Mouse (Mus musculus): Measurements from ENCODE around the gene Iqcc. TPM values are rescaled to one million over a fixed set of nuclear protein-coding genes. Genes with fewer than 3 reads are reported as not detected.

Gene Iqcc
- total RNA-seq, 2 experiments from 2014 or later: 25.9 to 27.2 TPM

DNA sequence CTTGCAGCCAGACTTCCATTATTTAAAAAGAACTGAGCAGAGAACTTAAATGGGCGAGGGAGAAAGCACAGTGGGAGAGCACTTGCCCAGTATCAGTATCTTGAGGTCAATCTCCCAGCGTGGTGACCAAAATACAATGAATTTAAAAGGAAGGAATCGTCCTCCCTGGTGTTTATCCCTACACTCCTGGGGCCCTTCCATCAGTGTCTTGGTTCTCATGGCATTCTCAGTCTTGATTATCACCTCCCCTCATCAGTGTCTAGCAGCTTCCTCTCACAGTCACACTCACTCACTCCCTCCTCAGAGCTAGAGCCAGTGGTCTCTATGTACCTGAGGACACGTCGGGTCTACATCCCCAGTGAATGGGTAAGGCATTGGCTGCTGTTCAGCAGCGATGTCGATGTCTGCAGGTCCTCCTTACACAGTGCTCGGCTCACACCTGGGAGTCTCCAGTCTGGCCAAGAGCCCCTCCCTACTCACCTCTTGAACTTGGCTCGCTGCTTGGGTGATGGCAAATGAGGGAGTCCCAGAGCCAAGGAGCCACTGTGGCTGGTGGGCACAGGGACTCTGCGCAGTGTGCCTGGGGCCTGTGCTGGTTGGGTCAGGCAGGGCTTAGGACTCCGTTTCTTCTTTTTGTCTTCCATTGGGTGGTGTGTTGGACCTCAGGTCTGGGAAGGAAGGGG lies 3.4 kb upstream of the Iqcc start:
- no peak for DNase-seq (ENCODE audit: low spot score in 2 of 2)

DNA sequence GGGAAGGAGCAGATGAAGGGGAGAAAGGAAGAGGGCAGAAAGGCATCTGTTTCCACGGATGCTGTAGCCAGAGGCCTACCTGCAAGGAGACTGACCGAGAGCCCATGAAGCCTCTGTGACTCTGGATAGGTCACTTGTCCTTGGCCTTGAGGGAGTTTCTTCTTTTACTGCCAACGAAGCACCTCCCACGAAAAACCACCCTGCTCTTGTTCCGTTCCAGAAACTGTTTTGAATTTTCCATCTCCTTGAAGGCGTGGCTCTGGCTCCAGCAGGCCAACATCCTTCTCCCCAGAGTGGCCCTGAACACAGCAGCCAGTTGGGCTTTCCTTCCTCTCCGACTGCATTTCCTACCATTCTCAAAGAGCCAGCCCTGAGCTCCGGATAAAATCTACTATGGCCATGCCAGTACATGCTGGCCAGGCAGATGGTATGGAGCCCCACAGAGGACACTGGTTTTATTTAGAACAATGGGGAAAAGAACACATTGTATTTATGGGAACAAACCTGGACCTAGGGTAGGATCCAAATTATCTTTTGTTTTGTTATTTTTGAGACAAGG lies 2.5 kb upstream of the Iqcc start:
- no peak for DNase-seq (ENCODE audit: low spot score in 2 of 2)

DNA sequence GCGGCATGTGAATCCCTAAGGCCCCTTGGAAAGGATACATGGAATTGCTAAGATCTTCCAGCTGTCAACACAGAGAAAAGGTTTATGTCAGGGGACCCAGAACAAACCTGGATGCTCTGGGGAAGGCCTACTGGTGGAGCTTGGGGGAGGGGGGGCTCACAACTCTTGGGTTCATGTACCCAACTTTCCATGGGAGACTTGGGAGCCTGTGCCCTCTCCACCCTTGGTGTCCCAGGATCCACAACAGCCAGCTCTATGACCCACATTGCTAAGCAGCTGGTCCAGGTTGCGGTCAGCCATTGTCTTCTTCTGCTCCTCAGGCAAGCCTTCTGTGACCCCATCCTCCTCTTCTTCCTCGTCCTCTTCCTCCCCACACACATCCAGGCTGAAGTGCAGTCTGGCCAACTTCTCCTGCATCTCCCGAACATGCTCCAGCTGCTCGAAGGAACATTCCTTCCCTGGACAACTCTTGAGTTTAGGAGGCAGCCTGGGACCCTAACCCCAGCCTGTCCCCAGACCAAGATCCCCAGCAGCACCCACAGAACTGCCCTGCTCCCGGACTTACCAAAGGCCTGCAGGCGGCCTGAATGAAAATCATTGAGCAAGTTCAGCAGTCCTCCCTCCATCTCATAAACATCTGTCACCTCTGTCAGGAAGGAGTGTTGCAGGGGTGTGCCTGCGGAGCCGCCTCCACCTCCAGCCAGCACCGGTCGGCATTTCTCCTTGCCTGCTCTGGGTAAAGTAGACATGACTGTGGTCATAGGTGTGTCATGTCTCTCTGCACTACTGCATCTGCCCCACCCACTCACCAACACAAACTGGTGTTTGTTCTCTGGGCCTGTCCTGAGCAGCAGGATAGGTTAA lies 1.8 kb upstream of the Iqcc start:
- DNase-seq (ENCODE audit: low spot score in 2 of 2): no peak

DNA sequence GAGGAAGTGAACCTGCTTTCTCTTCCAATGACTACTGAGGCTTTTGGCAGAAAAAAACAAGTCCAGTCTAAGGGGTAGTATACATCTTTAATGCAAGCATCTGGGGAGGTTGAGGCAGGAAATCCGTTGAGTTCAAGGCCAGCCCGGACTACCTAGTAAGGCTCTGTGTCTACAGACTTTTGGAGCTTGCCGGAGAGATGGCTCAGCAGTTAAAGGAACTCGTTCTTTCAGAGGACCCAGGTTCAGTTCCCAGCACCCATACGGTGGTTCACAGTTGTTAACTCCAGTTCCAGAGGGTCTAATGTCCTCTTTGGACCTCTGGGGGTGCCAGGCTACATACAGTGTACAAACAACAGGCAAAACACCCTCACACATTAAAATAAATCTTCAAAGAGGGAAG lies 868 bp downstream of the Iqcc start:
- DNase-seq (ENCODE audit: low spot score in 2 of 2): no peak

DNA sequence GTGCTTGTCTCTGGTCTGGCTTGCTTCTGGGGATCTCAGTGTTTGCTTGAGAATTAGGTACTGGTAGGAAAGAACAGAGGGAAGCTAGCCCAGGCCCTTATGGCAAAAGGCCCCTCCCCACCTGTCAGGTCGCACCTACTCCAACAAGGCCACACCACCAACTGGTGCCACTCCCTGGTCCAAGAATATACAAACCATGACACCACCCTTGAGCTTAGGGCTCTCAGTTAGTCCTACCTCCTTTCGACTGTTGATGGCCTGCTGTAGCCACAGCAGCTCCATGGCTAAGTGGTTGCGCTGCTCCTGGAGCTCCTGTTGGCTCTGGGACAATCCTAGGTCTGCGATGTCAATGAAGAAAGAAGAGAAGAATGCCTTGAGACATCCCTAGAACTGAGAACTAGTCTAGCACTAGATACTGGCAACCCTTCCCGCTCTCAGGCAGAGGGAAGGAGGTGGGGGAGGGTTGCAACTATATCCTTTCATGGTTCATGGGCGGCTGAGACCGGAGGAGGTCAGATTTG lies 1.7 kb downstream of the Iqcc start:
- no peak for DNase-seq (ENCODE audit: low spot score in 2 of 2)

DNA sequence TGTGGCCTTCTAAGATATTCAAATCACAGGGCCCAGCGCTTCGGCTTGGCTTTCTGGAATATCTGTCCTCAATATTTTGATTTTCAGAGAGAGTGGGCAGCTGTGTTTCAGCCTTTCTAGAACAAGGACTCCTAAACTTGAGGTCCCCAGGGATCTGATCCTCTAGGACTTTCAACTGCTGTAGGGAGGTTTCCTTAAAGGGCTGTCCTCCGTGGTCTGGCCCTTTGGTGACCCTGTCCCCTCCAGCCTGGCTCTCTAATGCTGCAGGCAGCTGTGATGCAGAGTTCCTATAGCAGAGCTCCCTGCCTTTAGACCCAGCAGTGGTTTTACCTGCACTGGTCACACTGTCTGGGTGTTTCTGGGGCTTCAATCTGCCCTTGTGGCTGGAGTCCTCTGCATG lies 2.3 kb downstream of the Iqcc start:
- no peak for DNase-seq (ENCODE audit: low spot score in 2 of 2)

DNA sequence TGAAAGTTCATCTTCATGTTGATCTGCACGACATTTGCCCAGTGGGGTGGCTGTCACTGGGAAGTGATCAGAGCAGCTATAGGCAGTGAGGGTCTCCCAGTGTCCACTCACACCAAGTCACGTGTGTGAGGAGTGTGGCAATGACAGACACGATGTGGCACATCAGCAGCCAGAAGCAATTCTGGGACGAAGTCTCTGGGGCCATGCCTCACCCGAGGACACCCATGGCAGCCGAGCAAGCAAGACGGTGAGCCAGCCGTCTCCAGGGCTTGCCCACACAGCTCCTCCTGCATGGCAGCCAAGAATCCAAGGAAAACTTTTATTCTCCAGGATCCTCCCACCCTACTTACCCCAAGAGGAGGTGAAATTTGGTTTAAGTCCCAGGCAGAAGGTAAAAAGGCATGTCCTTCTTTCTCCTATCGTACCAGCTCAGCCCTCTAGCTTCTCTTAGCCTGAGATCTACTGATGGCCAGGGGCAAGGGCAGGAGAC lies 3.1 kb downstream of the Iqcc start:
- no peak for DNase-seq (ENCODE audit: low spot score in 2 of 2)

DNA sequence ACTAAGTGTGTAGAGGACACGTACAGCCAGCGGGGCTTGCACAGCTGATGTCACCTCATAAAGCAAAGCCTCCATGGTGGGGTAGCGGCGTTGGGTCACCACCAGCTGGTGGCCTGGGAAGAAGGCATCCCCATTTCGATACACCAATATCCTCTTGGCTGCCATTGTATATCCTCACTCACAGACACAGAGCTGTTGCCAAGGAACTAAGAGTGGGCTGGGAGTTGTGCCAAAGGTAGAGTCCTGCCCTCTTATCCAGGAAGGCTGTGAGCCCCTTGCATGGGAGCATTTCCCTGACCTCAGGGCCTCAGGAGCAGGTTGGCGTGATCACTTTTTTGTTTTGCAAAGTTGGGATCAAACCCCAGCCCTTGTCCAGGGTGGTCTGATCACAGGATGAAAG lies 4.8 kb downstream of the Iqcc start, which contains the start of gene Dcdc2b:
Gene Dcdc2b (minus strand): TSS at position 165 of the 400 bp plus-strand sequence.
- DNase-seq (ENCODE audit: low spot score in 2 of 2): no peak

DNA sequence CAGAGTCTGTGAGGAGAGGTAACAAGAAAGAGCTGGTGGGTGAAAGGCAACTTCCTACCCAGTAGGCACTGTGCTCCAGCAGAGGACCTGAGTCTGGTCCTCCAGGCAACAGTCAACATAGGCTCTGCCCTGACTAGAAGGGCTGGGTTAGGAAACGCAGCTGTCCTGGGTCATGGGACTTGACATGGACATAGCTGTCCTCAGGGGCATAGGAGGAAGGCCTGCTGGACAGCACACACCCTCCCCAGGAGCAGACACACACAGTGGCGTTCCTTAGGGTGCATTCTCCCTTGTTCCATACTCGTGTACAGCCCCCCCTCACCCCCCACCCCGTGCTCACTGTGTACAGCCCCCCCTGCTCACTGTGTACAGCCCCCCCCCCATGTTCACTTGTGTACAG lies 8.4 kb downstream of the Iqcc start:
- DNase-seq (ENCODE audit: low spot score in 2 of 2): no peak

DNA sequence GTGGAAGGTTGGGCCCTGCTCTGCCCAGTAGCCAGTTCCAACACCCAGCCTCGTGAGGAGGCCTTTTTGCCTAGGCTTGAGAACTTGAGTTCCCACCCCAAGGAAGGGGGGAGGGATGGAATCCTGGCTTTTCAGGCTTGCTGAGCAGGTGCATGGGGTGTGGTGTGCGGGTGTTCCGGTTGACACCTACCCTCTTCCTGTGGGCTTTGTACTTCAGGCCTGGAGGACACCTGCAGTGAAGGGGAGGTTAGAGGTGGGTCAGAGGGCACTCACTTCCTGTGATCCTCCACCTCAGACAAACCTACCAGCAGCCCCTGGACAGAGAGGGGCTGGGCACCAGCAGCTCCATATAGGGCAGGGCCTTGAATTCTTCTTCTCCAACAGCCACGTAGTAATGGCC lies 8.9 kb downstream of the Iqcc start:
- DNase-seq (ENCODE audit: low spot score in 2 of 2): no peak

DNA sequence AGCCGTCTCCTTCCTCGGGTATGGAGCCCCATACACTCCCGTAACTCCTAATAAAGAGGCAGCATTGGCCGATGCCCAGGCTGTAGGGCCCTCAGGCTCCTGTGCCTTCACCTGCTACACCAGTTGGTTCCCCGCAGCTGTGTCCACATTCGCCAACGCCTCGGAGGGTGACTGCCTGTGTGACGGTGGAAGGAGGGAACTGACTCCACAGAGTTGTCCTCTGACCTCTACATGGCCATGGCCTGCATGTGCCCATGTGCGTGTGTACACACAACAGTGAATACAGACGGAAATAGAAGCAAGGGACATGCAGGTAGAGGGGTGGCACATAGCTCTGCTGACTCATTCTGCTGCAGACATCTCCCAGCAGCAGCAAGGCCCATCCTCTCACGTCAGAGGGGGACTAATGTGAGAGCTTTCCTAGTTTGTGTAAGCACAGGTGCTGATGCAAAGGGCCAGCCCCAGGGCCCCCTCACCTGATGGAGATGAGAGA lies 9.7 kb downstream of the Iqcc start:
- no peak for DNase-seq (ENCODE audit: low spot score in 2 of 2)

DNA sequence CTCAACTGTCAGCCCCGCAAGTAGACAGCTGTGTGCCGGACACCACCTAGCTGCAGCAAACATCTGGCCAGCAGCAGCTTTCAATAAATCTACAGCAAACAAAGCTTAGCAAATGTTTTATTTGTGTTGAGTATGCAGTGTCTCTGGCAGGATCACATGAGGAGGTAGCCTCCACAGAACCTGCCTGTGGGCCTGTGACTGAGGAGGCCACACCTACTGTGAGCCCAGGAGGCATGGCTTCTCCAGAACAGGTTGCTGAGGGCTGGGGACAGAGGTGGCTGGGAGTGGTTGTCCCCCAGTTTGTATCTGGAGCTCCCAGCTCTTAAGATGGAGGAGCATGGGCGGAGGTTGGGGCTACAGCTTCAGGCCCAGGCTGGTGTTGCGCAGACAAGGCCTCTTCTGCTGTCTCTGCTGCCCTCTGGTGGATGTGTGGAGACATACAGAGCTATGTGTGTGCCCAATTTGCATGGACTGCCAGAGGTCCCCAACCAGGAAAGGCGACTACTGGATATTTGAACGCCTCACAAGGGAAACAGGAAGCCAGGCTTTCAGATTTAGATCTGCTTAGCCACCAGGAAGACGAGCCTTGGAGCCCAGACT lies 10.4 kb downstream of the Iqcc start:
- DNase-seq (ENCODE audit: low spot score in 2 of 2): peak; percentile 83 to 85

DNA sequence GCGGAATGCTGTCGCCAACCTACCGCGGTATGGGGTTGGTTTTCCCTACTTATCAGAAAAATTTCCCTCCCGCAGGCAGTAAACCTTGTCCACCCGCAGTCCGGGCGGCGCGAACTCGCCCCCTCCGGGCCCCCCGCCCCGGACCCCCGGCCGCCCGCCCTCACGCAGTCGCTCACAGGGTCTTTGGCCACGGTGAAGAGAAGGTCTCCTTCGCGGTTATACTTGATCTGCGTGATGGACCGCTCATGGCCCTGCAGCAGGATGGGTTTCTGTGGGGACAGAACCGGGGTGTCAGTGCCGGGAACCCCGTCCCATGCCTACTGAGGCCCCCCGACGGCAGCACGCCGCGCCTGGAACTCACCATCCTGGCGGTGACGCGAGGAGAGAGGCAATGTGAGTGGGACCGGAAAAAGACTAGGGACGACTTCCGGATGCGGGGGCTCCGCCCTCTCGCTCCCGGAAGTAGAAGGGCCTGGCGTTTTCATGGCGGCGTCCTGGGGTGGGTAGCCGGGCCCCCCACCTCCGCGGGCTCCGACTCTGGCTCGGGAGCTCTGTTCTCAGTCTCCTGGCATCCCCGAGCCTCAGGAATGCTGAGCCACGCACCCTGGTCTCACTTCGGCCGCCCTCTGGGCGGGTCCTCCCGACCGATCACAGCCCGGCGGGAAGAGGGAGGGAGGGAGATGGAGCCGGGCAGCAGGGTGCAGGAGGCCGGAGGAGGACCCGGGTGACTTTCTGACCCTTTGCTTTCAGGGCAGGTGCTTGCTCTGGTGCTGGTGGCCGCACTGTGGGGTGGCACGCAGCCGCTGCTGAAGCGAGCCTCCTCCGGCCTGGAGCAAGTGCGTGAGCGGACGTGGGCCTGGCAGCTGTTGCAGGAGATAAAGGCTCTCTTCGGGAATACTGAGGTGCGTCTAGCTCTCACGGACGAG lies 18.4 kb downstream of the Iqcc start, which contains the start of the genes Eif3i and Tmem234:
Gene Eif3i (minus strand): TSS at position 416 of the 926 bp plus-strand sequence.
Gene Tmem234 (plus strand): TSS at position 436 of the 926 bp plus-strand sequence.
- DNase-seq (ENCODE audit: low spot score in 2 of 2): peak; percentile 79 to 88

DNA sequence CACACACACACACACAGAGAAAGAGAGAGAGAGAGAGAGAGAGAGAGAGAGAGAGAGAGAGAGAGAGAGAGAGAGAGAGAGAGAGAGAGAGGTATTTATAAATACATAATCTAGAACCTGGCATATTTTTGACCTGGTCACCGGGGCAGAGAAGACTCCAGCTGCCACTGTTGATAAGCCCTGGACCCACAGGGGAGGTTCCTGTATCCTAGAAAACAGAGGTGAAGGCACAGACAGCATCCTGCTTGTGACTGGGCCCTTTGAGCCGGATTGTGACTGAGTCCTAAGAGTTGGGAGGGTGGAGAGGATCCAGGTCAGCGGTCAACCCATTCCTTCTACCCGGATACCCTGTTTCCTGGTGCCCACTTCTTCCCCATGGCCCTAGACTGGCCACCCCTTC lies 30.0 kb downstream of the Iqcc start:
- no peak for DNase-seq (ENCODE audit: low spot score in 2 of 2)

DNA sequence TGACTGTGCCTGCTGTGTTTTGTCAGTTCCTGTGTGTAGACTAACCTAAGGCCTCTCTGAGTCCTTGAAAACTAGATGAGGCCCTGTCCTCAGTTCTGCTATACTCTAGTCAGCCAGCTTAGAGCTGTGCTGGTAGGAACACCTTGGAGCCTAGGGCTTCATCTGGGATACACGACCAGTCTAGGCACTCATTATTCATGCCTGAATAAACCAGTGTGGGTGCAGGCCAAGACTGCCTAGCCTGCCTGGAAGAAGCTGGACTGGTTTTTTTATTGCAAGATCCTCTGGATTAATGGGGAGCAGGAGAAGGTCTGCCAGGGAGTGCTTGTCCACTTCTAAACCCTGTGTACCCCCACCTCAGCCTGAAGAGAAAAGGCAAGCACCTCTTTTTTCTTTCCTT lies 32.0 kb downstream of the Iqcc start:
- no peak for DNase-seq (ENCODE audit: low spot score in 2 of 2)

DNA sequence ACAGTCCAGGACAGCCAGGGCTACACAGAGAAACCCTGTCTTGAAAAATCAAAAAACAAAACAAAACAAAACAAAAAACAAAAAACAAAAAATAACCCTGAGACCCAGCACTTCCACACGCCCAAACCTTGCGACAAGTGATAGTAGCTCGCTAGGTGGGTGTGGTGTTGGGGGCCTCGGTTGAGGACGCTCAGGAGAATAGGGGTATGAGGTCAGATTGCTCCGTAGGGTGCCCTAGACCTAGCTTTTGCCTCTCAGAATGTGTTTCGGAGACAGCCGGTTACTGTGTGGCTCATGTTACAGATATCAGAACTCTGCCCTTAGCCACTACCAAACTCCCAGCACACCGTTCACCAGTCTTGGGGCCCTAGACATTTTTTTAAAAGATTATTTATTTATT lies 33.1 kb downstream of the Iqcc start:
- no peak for DNase-seq (ENCODE audit: low spot score in 2 of 2)

DNA sequence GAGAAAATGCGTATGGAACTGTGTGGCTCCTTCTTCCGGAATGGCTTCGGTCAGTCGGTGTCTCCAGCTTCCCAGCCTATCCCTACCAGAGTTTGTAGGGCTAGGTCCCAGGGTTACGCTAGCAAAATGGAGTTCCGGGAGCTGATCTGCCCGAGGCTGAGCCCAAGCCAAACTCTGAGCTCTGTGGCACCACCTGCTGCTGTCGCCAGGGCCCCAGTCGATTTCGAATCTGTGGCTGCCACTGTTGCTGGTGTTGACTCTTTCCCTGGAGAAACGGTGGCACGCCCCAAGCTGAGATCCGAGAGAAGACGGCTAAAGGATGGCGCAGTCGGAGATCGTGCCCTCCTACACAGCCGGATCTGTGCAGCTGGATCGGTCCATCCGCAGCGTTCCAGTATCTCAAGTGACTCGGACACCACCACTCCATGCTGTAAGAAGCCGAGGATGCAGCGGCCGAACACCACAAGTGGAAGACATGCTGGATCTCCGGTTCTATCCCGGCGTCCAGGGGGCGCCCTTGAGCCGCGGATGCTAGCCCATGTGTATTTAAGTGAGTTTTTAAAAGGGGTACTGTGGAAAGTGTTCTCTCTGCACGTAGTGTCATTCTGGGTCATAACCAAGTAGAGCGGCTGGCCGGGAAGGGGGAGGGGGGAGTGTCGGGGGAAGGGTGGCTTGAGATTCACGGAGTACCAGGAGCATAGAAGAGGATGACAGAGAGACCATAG lies 33.9 kb downstream of the Iqcc start:
- peak; percentile 79 to 80 for DNase-seq (ENCODE audit: low spot score in 2 of 2)

DNA sequence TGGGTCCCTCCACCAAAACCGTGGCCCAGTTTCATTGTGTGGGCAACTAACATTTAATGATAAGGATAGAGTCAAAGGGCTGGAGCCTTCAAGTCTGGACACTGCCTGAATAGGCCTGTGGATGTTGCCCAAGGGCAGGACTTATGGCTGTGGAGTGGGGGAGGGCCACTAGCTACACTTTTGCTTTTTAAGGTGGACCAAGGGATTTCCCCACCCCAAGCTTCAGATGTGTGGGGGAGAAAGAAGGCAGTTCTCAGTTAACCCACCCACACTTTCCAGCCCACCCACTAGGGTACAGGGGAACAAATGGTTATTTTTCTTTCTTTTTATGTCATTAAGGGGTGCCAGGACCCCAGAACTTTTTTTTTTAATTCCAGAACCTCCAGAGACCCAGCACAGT lies 34.5 kb downstream of the Iqcc start:
- no peak for DNase-seq (ENCODE audit: low spot score in 2 of 2)

DNA sequence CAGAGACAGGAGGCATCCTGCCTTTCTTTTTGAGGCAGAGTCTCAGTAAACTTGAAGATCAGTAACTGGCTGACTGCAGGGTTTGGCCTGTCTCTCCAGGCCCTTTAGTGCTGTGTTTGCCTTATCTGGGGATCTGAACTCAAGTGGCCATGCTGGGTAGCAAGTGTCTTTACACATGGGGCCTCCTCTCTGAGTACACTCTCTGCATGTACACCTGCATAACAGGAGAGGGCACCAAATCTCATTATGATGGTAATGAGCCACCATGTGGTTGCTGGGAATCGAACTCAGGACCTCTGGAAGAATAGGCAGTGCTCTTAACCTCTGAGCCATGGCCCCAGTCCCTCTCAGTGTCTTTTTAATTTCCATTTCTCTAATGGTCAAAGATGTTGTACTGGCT lies 36.6 kb downstream of the Iqcc start:
- DNase-seq (ENCODE audit: low spot score in 2 of 2): no peak

Measured in left cerebral cortex, adult 18-20 months (tissue).